Mouse (Mus musculus): ENCODE results near the gene Trcg1. TPM values are rescaled to one million over a fixed set of nuclear protein-coding genes. Genes with fewer than 3 reads are reported as not detected.

Trcg1 gene
- polyA plus RNA-seq, 1 experiment from 2014 or later = not detected

DNA sequence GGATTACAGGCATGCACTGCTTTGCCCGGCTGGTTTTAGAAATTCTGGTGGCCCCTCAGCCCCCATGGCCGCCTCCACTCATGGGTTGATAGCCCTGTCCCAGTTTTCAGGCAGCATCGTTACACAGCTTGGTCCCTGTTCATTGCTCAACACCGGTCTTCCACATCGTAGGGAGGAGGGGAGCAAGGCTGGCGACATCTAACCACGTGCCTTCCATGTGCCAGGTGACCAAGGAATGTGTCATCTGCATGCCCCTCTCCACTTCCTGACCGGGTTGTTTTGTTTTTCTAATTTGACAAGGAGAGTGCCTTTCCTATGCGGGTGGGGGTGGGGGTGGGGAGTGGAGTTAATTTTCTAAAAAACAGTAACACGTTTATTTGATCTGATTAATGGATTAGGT, 31.7 kb downstream of the Trcg1 start:
- H3K9me3 ChIP-seq = no peaks in the 10 kb centered on the region
- H3K27ac ChIP-seq = no peak overlapping the region
- ATAC-seq (ENCODE audit: insufficient number of reproducible peaks, low FRiP score, low TSS enrichment, low read depth) = no peak
- WGBS = 20% methylated on average over 10 of the region's 10 CpGs
- no peaks in the 10 kb centered on the region for H3K36me3 ChIP-seq
- no peak overlapping the region for H3K9ac ChIP-seq
- peaks cover 15% of the 10 kb centered on the region; the same call in 1 of the 2 replicates for H3K4me1 ChIP-seq
- H3K4me3 ChIP-seq = no peak overlapping the region
- no peak overlapping the region for H3K4me2 ChIP-seq
- H3K27me3 ChIP-seq = peaks cover 15% of the 10 kb centered on the region

DNA sequence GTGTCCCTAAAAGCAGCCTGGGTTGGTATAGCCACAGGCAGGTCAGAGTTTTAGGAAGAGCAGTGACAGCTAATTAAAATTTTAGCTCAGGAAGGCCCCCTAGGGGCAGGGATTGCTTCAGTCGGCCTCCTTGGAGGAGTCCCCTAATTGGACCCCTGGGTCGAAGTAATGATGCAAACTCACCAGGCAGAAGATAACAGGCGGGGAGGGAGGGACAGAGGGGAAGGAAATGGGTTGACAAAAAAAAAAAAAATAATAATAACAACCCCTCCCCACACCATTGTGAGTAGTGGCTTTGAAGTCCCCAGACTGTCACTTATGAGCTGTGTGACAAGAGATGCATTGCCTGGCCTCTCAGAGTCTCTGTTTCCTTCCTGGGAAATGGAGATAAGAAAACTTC, 32.2 kb downstream of the Trcg1 start:
- Histone ChIP-seq H3K4me1 (peaks cover 15% of the 10 kb centered on the region; the same call in 1 of the 2 replicates), H3K4me2 (no peak overlapping the region)
- no peak for ATAC-seq (ENCODE audit: insufficient number of reproducible peaks, low FRiP score, low TSS enrichment, low read depth)

DNA sequence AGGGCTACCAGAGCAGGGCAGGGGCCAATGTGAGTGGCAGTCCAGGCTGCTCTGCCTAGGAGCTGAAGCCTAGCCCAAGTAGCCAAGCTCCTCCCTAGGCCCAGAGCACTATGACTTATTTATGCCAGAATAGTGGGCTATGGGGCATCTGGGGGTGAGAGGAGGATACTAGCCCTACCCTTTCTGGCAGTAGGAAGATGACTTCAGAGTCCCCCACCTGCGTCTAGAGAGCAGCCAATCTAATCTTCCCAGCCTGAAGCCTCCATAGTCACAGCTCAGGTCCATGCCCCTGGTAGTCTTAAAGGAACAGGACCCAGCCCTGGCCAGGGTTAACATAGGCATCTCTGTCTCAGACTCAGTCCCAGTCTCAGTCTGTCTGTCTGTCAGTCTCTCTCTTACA, 33.0 kb downstream of the Trcg1 start:
- H3K9ac ChIP-seq = no peak overlapping the region
- H3K36me3 ChIP-seq = no peaks in the 10 kb centered on the region
- H3K9me3 ChIP-seq = no peaks in the 10 kb centered on the region
- H3K27ac ChIP-seq = no peak overlapping the region
- ATAC-seq (ENCODE audit: insufficient number of reproducible peaks, low FRiP score, low TSS enrichment, low read depth) = no peak
- peaks cover 15% of the 10 kb centered on the region for H3K27me3 ChIP-seq
- 38% methylated on average over 1 of the region's 1 CpGs for WGBS
- no peak overlapping the region for H3K4me2 ChIP-seq
- peaks cover 15% of the 10 kb centered on the region; the same call in 1 of the 2 replicates for H3K4me1 ChIP-seq
- no peak overlapping the region for H3K4me3 ChIP-seq

More for the DNA sequence above, 32.2 kb downstream of the Trcg1 start:
- Histone ChIP-seq H3K27ac (no peak overlapping the region), H3K9ac (no peak overlapping the region), H3K36me3 (no peaks in the 10 kb centered on the region), H3K27me3 (peaks cover 15% of the 10 kb centered on the region), H3K9me3 (no peaks in the 10 kb centered on the region), H3K4me3 (no peak overlapping the region)
- WGBS = 19% methylated on average over 3 of the region's 3 CpGs

DNA sequence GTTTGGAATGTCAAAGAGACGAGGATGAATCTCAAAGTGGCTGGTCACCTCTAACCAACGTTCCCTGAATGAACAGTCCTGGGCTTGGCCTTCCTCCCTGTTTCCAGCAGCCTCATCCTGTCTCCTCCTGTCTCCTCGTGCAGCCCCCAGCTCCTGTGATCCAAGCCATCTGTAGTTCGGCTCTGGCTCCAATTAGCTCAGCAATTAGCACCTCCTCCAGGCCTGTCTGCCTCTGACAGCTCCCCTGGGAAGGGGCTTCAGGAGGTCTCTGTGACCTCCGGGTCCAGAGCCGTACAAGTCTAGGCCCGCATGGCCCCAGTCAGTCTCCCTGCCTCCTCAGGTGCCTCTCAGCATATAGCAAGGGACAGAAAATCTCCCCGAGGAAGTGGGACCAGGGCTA, 34.0 kb downstream of the Trcg1 start:
- H3K36me3 ChIP-seq = no peaks in the 10 kb centered on the region
- H3K4me2 ChIP-seq = no peak overlapping the region
- H3K27me3 ChIP-seq = peaks cover 15% of the 10 kb centered on the region
- H3K27ac ChIP-seq = no peak overlapping the region
- H3K9me3 ChIP-seq = no peaks in the 10 kb centered on the region
- no peak overlapping the region for H3K9ac ChIP-seq
- 12% methylated on average over 8 of the region's 8 CpGs for WGBS
- no peak for ATAC-seq (ENCODE audit: insufficient number of reproducible peaks, low FRiP score, low TSS enrichment, low read depth)
- no peak overlapping the region for H3K4me3 ChIP-seq
- peaks cover 15% of the 10 kb centered on the region; the same call in 1 of the 2 replicates for H3K4me1 ChIP-seq

DNA sequence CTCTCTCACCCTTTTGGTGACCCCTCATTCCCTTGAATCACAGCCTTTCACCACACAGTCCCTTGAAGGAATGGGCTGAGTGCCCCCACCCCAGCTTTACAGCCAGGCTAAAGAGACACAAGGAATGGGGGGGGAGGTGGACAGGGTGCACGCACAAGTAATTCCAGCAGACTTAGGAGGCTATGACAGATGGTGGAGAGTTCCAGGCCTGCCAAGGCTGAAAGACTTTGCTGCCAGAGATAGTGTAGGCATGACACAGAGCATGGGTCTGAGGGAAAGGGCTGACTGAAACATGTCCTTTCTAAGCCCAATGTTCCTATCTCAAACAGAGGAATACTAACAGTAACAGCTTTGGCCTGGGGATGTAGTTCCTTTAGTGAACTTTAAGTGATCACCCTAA, 34.7 kb downstream of the Trcg1 start:
- Histone ChIP-seq H3K9ac (no peak overlapping the region), H3K9me3 (no peaks in the 10 kb centered on the region), H3K36me3 (no peaks in the 10 kb centered on the region), H3K4me2 (no peak overlapping the region), H3K4me3 (no peak overlapping the region), H3K27ac (no peak overlapping the region), H3K4me1 (peaks cover 9% of the 10 kb centered on the region; the same call in 1 of the 2 replicates), H3K27me3 (peaks cover 9% of the 10 kb centered on the region)
- WGBS = 33% methylated on average over 1 of the region's 1 CpGs
- ATAC-seq (ENCODE audit: insufficient number of reproducible peaks, low FRiP score, low TSS enrichment, low read depth) = no peak

DNA sequence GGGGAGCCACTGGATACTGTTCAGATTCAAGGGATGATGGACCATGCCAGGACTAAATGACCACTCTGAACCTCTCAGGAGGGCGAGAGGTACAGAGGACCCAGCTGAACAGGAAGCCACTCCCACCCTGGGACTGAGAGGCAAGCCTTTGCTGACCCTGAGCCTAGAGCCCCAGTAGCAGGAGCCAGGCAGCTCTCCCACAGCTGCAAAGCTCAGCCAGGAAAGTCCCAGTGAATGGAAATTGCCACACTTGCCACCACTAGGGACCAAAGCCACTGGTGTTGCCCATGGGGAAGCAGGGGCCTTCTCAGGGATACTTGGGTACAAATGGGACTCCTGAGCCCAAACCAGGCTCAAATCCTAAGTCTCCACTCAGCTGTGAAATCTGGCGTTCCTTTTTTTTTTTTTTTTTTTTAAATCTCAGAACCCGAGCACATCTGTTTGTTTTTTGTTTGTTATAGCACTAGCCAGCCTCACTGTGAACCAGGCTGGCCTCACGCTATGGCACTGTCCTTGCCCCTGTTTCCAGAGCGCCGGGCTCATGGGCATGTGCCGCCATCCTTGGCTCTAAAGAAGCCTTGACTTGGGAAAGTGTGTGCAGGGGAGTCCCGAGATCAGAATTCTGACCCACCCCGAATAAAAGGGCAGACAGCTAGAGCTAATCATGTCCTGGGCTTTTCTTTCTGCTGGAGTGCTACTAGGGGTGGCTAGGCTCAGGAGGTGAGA, 35.6 kb downstream of the Trcg1 start:
- Histone ChIP-seq H3K36me3 (no peaks in the 10 kb centered on the region), H3K4me2 (no peak overlapping the region), H3K4me1 (peaks cover 7% of the 10 kb centered on the region; the same call in 1 of the 2 replicates), H3K9me3 (no peaks in the 10 kb centered on the region), H3K27ac (no peak overlapping the region), H3K27me3 (peaks cover 7% of the 10 kb centered on the region; the same call in 1 of the 2 replicates), H3K9ac (no peak overlapping the region), H3K4me3 (no peak overlapping the region)
- ATAC-seq (ENCODE audit: insufficient number of reproducible peaks, low FRiP score, low TSS enrichment, low read depth) = no peak
- WGBS = 49% methylated on average over 9 of the region's 9 CpGs

DNA sequence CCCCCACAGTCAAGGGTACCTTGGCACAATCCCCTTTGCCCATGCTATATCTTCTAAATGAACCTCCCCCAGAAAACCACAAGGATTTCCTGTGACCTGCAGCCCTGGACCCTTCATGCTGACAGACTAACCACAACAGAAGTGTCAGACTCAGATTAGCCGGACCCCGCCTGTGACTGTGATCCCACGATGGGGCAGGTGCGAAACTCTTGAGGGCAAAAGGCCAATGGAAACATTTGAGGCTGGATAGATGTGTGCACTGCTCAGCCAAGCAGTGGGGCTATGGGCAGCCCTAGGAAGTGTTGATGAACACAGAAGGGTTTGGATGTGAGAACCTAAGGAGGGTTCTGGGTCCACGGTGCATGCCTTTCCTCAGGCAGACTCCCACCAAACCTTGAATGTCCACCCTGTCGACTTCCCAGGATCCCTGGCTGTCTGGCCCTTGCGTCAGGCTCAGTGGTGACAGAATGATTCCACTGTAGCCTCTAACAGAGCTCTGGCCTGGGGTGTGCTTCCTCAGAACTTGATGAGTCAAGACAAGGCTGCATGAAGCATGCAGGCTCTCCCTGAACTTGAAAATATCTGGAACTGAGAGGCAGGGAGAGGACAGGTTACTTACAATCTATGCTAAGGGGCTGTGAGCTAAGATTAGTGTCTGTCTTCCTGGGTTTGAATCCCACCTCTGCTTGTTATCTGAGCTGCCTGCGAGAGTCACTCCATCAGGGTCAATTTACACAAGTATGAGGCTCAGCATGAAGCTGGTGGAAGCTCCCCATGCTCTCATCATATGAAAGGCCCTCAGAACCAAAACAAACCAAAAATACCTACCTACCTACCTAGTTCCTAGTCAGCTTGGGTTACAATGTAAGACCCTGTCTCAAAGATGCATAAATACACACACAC, 36.8 kb downstream of the Trcg1 start:
- ATAC-seq (ENCODE audit: insufficient number of reproducible peaks, low FRiP score, low TSS enrichment, low read depth) = no peak
- 59% methylated on average over 8 of the region's 8 CpGs for WGBS

DNA sequence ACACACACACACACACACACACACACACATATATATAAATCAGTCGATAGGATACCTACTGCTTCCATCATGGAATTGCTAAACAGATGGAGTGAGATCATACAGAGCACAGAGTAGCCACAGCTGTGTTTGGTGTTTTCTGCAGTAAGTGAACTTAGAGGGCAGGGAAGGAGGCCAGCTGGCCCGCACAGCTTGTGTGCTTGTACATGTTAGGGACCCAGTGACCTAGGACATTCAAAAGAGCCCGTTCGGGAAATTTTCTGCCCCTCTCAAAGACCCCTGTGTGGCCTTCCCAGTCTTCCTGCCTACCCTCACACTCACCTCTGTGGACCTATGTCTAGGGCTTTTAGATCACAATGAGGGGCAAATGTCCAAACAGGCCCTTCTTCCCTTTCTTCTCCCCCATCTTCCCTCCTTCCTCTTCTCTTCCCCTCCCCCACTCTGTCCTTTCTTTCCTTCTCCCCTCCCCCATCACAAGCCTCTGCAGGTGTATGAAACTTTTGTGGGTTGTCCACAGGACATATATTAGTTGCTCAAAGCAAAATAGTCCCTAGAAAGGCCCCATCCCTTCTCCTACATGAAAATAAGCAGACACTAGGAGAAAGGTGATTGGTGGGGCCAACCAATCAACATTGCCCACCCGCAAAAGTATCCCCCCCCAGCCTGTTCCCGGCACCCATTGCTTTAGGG, 37.6 kb downstream of the Trcg1 start:
- peaks cover 7% of the 10 kb centered on the region; the same call in 1 of the 2 replicates for H3K4me1 ChIP-seq
- 31% methylated on average over 6 of the region's 6 CpGs for WGBS
- no peak; the same call in 1 of the 2 replicates for ATAC-seq (ENCODE audit: insufficient number of reproducible peaks, low FRiP score, low TSS enrichment, low read depth)

More for the DNA sequence above, 36.8 kb downstream of the Trcg1 start:
- H3K4me1 ChIP-seq = peaks cover 7% of the 10 kb centered on the region; the same call in 1 of the 2 replicates
- H3K9me3 ChIP-seq = no peaks in the 10 kb centered on the region
- no peaks in the 10 kb centered on the region for H3K36me3 ChIP-seq
- H3K9ac ChIP-seq = no peak overlapping the region
- peaks cover 7% of the 10 kb centered on the region; the same call in 1 of the 2 replicates for H3K27me3 ChIP-seq
- H3K27ac ChIP-seq = no peak overlapping the region
- no peak overlapping the region for H3K4me3 ChIP-seq
- no peak overlapping the region for H3K4me2 ChIP-seq

DNA sequence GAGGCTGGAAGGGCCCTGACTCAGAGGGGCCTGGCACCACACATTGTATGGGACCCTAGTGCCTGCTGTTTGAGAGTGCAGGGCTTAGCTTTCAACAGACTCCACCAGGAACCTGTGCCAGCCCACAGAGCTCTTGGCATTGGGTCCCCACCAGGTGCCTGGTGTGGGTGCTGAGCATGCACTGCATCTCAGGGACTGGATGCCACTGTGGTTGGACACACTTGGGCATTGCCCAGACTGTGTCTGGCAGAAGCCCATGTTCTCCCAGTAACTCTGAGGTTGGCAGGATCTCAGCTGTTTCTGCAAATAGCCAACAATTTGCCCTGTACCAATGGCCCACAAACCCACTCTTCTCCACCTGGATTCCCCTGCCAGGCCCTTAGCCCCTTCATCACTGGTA, 40.0 kb downstream of the Trcg1 start:
- Histone ChIP-seq H3K4me2 (no peak overlapping the region), H3K9me3 (no peaks in the 10 kb centered on the region), H3K4me1 (peaks cover 2% of the 10 kb centered on the region), H3K27ac (no peak overlapping the region), H3K36me3 (no peaks in the 10 kb centered on the region), H3K27me3 (0 out of 2 replicates have a peak, but pooled peaks cover 2% of the 10 kb centered on the region), H3K9ac (no peak overlapping the region), H3K4me3 (no peak overlapping the region)
- no peak for ATAC-seq (ENCODE audit: insufficient number of reproducible peaks, low FRiP score, low TSS enrichment, low read depth)

More for the DNA sequence above, 37.6 kb downstream of the Trcg1 start:
- Histone ChIP-seq H3K9ac (no peak overlapping the region), H3K4me2 (no peak overlapping the region), H3K4me3 (no peak overlapping the region), H3K9me3 (no peaks in the 10 kb centered on the region), H3K27me3 (peaks cover 5% of the 10 kb centered on the region; the same call in 1 of the 2 replicates), H3K36me3 (no peaks in the 10 kb centered on the region), H3K27ac (no peak overlapping the region)

DNA sequence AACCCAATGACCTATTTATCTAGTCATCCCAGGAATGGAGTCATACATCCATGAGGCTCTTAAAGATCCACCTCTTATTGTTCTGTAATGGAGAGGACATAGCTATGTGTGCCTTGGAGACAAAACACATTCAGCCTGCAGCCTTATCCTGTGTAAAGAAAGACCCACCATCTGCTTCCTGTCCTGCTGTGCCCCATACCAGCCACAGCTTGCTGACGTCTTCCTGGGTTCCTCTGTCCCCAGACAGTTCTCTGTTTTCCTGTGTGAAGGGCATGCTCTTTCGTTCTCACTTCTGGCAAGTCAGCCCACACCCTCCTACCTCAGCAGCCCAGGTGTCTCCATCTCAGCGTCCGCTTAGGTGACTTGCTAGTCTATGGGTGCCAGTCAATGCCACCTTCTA, 41.9 kb downstream of the Trcg1 start:
- H3K36me3 ChIP-seq = no peaks in the 10 kb centered on the region
- H3K27me3 ChIP-seq = 0 out of 2 replicates have a peak, but pooled peaks cover 2% of the 10 kb centered on the region
- no peak overlapping the region for H3K4me2 ChIP-seq
- no peaks in the 10 kb centered on the region for H3K9me3 ChIP-seq
- ATAC-seq (ENCODE audit: insufficient number of reproducible peaks, low FRiP score, low TSS enrichment, low read depth) = no peak
- H3K27ac ChIP-seq = no peak overlapping the region
- WGBS = 49% methylated on average over 4 of the region's 4 CpGs
- peaks cover 9% of the 10 kb centered on the region for H3K4me1 ChIP-seq
- H3K4me3 ChIP-seq = no peak overlapping the region
- H3K9ac ChIP-seq = no peak overlapping the region

DNA sequence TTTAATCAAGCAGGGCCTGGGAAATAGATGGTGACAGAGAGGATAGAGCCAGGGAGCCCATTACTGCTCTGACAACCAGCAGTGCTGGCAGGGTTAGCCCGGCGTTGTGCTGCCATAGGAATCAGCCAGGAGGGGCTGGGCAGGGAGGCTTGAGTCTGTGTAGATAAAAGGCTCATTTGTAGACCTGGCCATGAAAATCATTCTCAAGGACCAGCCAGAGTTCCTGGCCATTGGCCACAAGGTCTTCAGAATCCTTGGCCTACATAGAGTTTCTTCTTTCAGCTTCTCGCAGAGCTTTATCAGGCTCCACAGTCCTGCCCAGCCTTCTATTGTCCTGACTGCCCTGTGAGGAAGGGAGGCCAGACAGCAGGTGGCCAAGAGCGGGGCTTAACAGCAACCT, 43.1 kb downstream of the Trcg1 start:
- no peak overlapping the region for H3K27ac ChIP-seq
- no peak for ATAC-seq (ENCODE audit: insufficient number of reproducible peaks, low FRiP score, low TSS enrichment, low read depth)
- no peak overlapping the region for H3K9ac ChIP-seq
- no peak overlapping the region for H3K4me3 ChIP-seq
- H3K4me1 ChIP-seq = peaks cover 9% of the 10 kb centered on the region
- H3K27me3 ChIP-seq = 0 out of 2 replicates have a peak, but pooled peaks cover 2% of the 10 kb centered on the region
- WGBS = 44% methylated on average over 4 of the region's 4 CpGs
- H3K9me3 ChIP-seq = no peaks in the 10 kb centered on the region
- H3K36me3 ChIP-seq = no peaks in the 10 kb centered on the region
- no peak overlapping the region for H3K4me2 ChIP-seq
